Comparison of ENCODE assay signal across 12 mouse cellular contexts in the genomic region with DNA sequence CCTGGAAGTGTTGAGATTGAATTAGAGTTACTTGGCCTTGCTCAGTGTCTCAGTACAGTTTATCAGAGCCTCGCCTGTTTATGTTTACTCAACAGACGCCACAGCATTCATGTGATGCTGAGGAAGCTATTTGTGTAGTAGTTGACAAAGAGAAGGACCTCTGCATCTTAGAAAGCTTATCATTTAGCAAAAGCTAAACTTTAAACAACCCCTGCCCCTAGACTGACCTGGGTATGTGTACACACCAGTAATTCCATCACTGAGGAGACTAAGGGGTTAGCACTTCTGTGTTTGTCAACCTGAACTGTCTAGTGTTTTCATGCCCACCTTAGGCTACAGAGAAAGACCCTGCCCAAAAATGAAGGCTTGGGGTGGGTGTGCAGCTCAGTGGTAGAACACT.
"Had no signal": no experiment of that assay in that cellular context is flagged by ENCODE, and none has a peak within 500 bp of the region (broad histone marks: within the 10 kb centered on the region; RNA-seq: fewer than 3 reads in every experiment).

No protein-coding gene starts in this region.

- H3K27ac ChIP-seq: limb, embryonic 13.5 days; liver, embryonic 14.5 days; midbrain, embryonic 10.5 days; neural tube, embryonic 15.5 days; stomach, postnatal 0 days had no signal

- H3K9me3 ChIP-seq: limb, embryonic 13.5 days; midbrain, embryonic 10.5 days; neural tube, embryonic 15.5 days had no signal

- H3K36me3 ChIP-seq: limb, embryonic 13.5 days; midbrain, embryonic 10.5 days; neural tube, embryonic 15.5 days had no signal

- H3K4me3 ChIP-seq: limb, embryonic 13.5 days; midbrain, embryonic 10.5 days; myocyte; neural tube, embryonic 15.5 days had no signal

- H3K9ac ChIP-seq: limb, embryonic 13.5 days; liver, embryonic 14.5 days; lung, embryonic 14.5 days; neural tube, embryonic 15.5 days had no signal

- DNase-seq: kidney, postnatal 14 days; left cerebral cortex, postnatal 4 days; lung, embryonic 14.5 days; lung, postnatal 10 days; lung, postnatal 4 days; midbrain, embryonic 14.5 days had no signal

- H3K27me3 ChIP-seq: limb, embryonic 13.5 days; neural tube, embryonic 15.5 days had no signal

- H3K4me2 ChIP-seq: limb, embryonic 13.5 days; lung, embryonic 14.5 days; neural tube, embryonic 15.5 days had no signal
